Mouse (Mus musculus) induced T-regulatory cell, adult 2 months (primary cell): Measurements from ENCODE around the gene Hes7.

Source experiments
- DNase-seq: peaks from one replicate; pipeline ENCODE4 v3.0.0-alpha.2; 2012; ENCODE audit warnings: low read depth

Hes7 gene

DNA sequence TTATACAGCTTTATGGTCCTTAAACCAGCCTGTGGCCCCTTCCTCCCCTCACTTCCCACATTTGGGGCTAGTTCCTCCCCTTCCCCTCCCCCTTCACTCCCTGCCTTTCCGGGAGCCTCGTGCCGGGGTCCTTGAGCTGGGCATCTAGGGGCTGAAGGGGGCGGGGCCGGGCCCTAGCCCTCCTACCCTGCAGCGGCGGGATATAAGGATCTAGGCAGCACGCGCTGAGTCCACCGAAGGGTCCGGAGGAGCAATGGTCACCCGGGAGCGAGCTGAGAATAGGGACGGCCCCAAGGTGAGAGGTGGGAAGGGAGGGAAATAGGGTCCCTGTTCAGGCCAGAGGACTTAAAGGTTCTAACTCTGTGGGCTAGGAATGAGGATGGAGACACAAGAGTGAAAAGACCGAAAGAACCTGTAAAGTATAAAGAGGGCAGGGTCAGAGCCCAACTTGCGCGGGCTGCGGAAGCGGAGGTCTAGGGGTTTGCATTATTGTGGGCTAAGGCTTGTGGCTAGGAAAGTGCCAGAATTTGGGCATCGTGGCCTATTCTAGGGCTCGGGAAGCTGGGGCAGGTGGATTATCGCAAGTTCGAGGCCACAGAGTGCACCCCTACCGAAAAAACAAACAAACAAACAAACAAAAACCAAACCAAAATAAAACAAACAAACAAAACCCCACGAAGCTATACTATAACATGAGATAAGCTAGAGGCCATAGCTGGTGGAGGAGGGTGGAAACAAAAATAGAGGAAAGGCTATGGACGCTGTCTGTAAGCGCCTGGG, at the start of gene Hes7:
TSS of gene Hes7 (plus strand) at position 184 of the 780 bp plus-strand sequence.
- DNase-seq = peak; percentile 66

GRCm38 (mm10) chr11:69070590-69071222, 49.5 kb upstream of the Hes7 start, which contains the start of gene Tmem107:
TSS of gene Tmem107 (plus strand) at chr11:69070806.
- DNase-seq = peak; percentile 97

GRCm38 (mm10) chr11:69071262-69071661, 48.9 kb upstream of the Hes7 start:
- DNase-seq = no peak

DNA sequence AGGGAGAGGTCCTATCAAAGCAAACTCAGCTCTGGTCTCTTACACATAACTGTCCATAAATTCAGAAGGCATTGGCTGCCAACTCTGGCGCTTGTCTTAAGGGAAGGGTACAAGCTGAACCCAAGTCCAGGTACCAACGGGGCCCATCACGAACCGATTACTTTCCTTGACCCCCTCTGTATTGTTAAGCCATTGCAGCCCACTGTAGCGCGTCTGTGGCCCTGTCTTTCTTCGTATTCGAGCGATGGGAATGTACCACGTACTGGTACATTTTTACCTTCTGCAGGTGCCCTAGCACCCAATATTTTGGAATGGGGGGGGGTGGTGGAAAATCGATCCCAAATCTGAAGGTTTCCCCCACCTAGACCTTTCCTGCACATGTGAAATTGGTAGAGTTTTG, 48.0 kb upstream of the Hes7 start:
- no peak for DNase-seq

- no peak for DNase-seq
Observed at GRCm38 (mm10) chr11:69072666-69073064, 47.5 kb upstream of the Hes7 start.

DNA sequence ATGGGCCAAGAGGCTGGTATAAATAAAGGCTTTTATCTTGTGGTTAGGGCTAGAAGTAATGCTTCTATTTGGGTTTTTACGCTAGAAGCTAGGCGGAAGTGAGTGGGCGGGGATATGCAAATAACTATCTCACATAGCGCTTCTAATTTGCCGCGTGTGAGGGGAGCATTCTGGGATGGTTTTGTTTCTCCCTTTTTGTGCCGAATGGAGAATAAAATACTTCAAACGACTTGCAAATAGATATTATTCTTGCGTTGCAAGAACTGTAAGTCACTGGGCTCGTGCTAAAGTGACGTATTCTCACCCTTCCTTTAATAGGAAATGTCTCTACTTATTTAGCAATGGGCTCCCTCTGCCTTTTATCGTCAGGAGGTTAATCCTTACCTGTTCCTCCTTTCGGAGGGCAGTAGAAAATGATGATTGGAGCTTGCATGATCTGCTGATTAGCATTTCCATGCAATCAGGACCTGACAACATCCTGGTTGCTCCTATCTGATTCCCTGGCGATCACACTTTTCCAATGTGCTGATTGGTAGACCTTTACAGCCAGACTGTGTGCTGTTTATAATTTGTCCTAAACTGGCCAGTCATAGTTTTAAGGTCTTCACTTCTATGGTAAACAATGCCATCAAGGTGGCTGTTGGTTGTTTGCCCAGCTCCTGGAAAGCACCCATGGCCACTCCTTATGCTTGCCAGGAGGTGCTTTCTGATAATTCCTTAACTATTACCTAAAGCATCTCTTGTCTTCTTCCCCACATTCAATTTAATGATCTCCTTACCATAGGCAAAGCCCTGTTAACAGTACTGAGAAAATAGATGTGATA, 46.9 kb upstream of the Hes7 start:
- peak; percentile 99 for DNase-seq

DNA sequence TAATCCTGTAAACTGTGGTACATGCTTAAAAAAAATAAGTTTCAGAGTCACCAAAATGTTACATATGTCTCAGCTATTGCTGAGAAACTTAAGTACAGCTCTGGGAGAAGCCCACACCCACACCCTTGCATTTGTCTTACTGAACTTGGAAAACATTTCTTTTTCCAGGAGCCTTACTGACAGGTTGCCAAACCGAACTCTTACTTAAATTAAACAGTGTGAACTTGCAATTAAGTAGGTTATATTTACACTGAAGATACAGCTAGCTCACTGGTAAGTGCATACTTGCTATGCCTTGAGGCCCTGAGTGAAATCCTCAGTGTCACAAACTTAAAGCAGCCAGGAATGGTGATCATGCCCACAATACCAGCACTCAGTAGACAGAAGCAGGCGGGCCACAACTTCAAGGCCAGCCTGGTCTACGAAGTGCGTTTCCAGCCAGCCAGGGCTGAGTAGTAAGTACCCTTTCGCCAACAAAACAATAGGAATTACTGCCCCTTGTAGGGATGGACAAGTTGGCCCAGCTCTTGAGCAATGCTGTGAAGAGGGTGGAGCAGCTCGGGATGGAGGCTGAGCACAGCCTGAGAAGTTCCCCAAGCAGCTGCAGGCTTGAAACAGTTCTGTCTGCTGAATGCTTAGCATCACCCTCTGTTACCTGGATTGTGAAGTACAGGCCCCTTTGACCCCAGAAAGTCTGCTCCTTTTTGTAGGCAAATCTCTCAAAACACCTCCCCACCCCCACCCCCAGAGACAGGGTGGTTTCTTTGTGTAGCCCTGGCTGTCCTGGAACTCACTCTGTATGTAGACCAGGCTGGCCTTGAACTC, 46.0 kb upstream of the Hes7 start:
- DNase-seq = no peak

DNA sequence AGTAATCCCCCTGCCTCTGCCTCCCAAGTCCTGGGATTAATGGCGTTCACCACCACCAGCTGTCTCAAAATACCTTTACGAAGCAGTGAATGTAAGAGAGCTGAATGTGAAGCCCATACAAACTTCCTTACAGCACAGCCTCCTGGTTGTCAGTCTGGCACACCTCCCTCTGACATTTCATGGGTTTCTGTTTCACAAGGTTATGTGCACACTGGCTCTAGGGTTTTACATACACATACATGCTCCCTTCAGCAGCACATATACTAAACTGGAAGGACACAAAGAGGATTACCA, 45.5 kb upstream of the Hes7 start:
- DNase-seq = peak; percentile 39

DNA sequence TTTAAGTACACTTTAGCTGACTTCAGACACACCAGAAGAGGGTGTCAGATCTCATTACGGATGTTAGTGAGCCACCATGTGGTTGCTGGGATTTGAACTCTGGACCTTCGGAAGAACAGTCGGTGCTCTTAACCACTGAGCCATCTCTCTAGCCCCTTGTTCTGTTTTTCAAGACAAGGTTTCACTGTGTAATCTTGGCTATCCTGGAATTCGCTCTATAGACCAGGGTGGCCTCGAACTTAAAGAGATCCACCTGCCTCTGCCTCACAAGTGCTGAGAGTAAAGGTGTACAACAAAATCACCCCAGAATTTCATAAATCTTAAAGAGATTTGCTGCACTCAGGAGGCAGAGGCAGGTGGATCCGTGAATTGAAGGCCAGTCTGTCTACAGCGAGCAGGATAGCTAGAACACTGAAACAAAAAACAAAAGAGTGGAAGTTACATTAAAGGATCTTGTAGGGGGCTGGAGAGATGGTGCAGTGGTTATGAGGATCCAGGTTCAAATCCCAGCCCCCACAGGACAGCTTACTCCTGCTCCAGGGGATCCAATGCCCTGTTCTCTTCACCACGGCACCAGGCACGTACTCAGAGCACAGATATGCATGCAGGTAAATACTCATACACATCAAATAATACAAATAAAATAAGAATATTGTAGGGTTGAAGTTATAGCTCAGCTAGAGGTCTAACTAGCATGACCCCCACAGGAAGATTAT, 44.3 kb upstream of the Hes7 start:
- no peak for DNase-seq

DNA sequence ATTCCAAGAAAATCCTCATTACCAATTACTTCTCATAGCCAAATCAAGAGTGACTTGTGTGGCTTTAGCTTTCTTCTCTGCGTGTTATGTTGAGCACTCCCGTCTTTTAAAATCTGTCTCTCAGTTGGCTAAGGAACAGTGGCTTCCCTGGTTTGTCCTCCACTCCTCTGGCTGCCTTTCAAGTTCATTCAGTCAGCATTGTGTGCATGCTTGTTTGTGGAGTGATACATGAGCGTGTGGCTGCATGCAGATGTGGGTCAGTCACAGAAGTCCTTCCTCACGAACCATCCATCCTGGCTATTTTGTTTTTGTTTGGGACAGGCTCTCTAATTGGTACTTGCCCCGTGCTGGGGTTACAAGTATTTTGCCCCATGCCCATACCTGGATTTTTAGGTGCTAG, 43.6 kb upstream of the Hes7 start:
- DNase-seq = no peak

- no peak for DNase-seq
Observed at GRCm38 (mm10) chr11:69077316-69077715, 42.9 kb upstream of the Hes7 start.

DNA sequence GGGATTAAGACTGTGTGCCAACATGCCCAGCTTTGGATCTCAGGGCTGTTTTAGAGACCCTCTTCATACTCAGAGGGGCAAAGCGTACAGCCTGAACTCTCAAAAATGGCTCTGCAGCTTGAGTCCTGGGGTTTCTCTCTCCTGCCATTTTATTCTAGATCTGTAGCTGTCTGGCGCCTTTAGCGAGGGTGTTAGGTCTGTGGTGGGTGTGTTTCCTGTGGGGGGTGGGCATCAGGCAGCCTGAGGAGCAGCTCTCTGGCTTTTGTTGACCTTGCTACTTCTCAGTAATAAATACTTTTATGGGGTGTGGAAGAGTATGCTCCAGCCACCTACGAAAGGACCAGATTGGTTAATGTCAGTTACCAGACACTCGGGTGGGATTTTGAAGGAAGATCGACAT, 42.2 kb upstream of the Hes7 start:
- DNase-seq = no peak

GRCm38 (mm10) chr11:69078805-69079438, 41.3 kb upstream of the Hes7 start:
- no peak for DNase-seq

DNA sequence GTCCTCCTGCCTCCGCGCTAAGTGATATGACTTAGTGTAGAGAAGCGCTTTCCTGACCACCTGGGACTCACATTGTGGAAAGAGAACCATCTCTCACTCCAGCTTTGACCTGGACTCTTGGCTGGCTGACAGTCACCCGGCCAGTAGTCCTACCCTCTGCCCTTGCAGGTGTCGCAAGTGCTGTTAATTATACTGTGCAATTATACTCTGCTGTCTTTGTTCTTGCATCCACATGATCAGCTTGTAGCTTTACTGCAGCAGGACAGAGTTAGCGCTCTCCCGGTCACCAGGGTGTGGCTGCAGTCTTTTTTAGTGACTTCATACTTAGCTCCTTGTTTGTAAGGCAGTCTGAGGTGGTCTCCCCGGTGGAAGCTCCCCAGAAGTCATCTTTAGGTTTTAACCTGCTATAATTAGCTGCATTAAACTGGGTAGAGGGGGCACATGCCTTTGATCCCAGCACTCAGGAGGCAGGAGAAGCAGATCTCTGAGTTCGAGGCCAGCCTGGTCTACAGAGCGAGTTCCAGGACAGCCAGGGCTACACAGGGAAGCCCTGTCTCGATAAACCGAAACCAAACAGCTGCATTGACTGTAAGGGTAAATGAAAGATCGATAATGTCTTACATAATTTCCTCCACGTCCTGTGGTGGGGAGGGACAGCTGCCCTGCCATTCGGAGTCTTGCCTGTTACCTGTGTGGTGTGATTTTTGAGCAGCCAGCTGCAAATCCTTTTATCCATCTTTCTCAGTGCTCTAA, 39.9 kb upstream of the Hes7 start:
- DNase-seq = no peak

GRCm38 (mm10) chr11:69080855-69081222, 39.4 kb upstream of the Hes7 start:
- no peak for DNase-seq

- no peak for DNase-seq
Observed at GRCm38 (mm10) chr11:69081613-69082012, 38.6 kb upstream of the Hes7 start.

- DNase-seq = no peak
Observed at GRCm38 (mm10) chr11:69085608-69086007, 34.6 kb upstream of the Hes7 start.

- DNase-seq = no peak
Observed at GRCm38 (mm10) chr11:69086390-69086789, 33.8 kb upstream of the Hes7 start.

- DNase-seq = no peak
Observed at GRCm38 (mm10) chr11:69087082-69087481, 33.1 kb upstream of the Hes7 start.

DNA sequence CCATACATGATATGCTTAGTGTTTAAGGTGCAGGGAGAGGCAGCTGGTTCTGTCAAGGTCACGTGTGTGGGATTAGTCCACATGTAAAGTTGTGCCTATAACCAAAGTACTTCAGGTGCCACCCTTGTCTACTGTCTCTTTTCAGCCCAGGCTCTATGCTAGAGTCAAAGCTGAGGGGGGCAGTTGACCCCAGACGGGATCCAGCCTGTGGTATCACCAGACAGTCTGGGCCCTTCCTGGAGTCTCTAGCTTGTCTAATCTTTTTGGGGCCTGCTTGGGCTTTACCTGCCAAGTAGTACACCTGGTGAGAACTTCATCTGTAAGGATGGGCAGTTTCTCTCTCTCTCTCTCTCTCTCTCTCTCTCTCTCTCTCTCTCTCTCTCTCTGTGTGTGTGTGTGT, 32.6 kb upstream of the Hes7 start:
- DNase-seq = peak; percentile 35
